Mouse (Mus musculus) MEL (cell line): ENCODE results near the gene Pla2r1. TPM values are rescaled to one million over a fixed set of nuclear protein-coding genes. Genes with fewer than 3 reads are reported as not detected.

ENCODE experiments used
- DNase-seq: peaks from one replicate; pipeline ENCODE4 v3.0.0; 2011; ENCODE audit warnings: low read depth, low spot score
- H3K27ac ChIP-seq: 2 replicates; pipeline ENCODE4 v1.5.1; 2012; ENCODE audit warnings: low read depth, mild to moderate bottlenecking, control low read depth, low read length, moderate library complexity; ENCODE audit not compliant: control insufficient read depth
- H3K27me3 ChIP-seq, 2 experiments: fragments of 150-350 bp in 1 of 2; sonication (generic) in 1 of 2; 2 replicates each; pipeline ENCODE4 v1.6.1; 2012; ENCODE audit warnings: low read length in 2 of 2, mild to moderate bottlenecking in 2 of 2, improper control_type of control experiment in 1 of 2, moderate library complexity in 1 of 2; ENCODE audit not compliant: insufficient read depth in 2 of 2, control insufficient read depth in 1 of 2
- H3K36me3 ChIP-seq, 2 experiments: 2 replicates each; pipeline ENCODE4 v1.6.1; 2012 to 2014; ENCODE audit warnings: low read length in 2 of 2, improper control_type of control experiment in 1 of 2, inconsistent platforms in 1 of 2, mild to moderate bottlenecking in 1 of 2; ENCODE audit not compliant: insufficient read depth in 2 of 2, control insufficient read depth in 1 of 2
- H3K4me1 ChIP-seq, 2 experiments: fragments of 150-350 bp in 1 of 2; sonication (generic) in 1 of 2; 2 replicates each; pipeline ENCODE4 v1.6.1; 2012; ENCODE audit warnings: low read length in 2 of 2, improper control_type of control experiment in 1 of 2, mild to moderate bottlenecking in 1 of 2; ENCODE audit not compliant: insufficient read depth in 2 of 2, control insufficient read depth in 1 of 2
- H3K4me3 ChIP-seq, 2 experiments: fragments of 150-350 bp in 1 of 2; sonication (generic) in 1 of 2; 2 replicates each; pipeline ENCODE4 v1.5.1; 2012; ENCODE audit warnings: low read depth in 2 of 2, low read length in 2 of 2, mild to moderate bottlenecking in 2 of 2, moderate library complexity in 2 of 2, control low read depth in 1 of 2, improper control_type of control experiment in 1 of 2; ENCODE audit not compliant: control insufficient read depth in 1 of 2, insufficient read depth in 1 of 2
- H3K79me2 ChIP-seq: 2 replicates; pipeline ENCODE4 v1.6.1; 2012; ENCODE audit warnings: mild to moderate bottlenecking, low read length, moderate library complexity; ENCODE audit not compliant: control insufficient read depth, poor library complexity, insufficient read depth
- H3K9ac ChIP-seq: 2 replicates; pipeline ENCODE4 v1.6.1; 2012; ENCODE audit warnings: low read depth, mild to moderate bottlenecking, control low read depth, low read length, moderate library complexity; ENCODE audit not compliant: control insufficient read depth, poor library complexity, severe bottlenecking
- H3K9me3 ChIP-seq: fragments of 150-350 bp; sonication (generic); replicated peaks from 2 replicates; pipeline ENCODE4 v1.6.1; 2012; ENCODE audit warnings: mild to moderate bottlenecking, low read length, improper control_type of control experiment, moderate library complexity; ENCODE audit not compliant: insufficient read depth
- CHD1 ChIP-seq: IDR thresholded peaks from 2 replicates; pipeline ENCODE4 v1.6.1; 2012; ENCODE audit warnings: low read depth, mild to moderate bottlenecking, inconsistent platforms, low read length, improper control_type of control experiment
- CHD2 ChIP-seq: IDR thresholded peaks from 2 replicates; pipeline ENCODE4 v1.6.1; 2011; ENCODE audit warnings: low read length, improper control_type of control experiment
- CTCF ChIP-seq, 3 experiments: IDR thresholded peaks in 2 of 3; conservative IDR thresholded peaks in 1 of 3; 2 replicates each; pipeline ENCODE4 v1.5.1; 2011 to 2012; ENCODE audit warnings: low read length in 3 of 3, low read depth in 2 of 3, mild to moderate bottlenecking in 2 of 3, improper control_type of control experiment in 1 of 3, inconsistent platforms in 1 of 3, mixed read lengths in 1 of 3, moderate library complexity in 1 of 3; ENCODE audit not compliant: control insufficient read depth in 1 of 3, insufficient read depth in 1 of 3, poor library complexity in 1 of 3, severe bottlenecking in 1 of 3
- E2F4 ChIP-seq: IDR thresholded peaks from 2 replicates; pipeline ENCODE4 v1.6.1; 2011; ENCODE audit warnings: low read depth, low read length, improper control_type of control experiment, borderline replicate concordance
- EP300 ChIP-seq, 2 experiments: IDR thresholded peaks; 2 replicates each; pipeline ENCODE4 v1.6.1; 2011; ENCODE audit warnings: improper control_type of control experiment in 2 of 2, low read length in 2 of 2, low read depth in 1 of 2, mild to moderate bottlenecking in 1 of 2
- ETS1 ChIP-seq: IDR thresholded peaks from 2 replicates; pipeline ENCODE4 v1.6.1; 2012; ENCODE audit warnings: low read depth, mild to moderate bottlenecking, inconsistent platforms, low read length, improper control_type of control experiment, moderate library complexity
- HCFC1 ChIP-seq: IDR thresholded peaks from 2 replicates; pipeline ENCODE4 v1.6.1; 2012; ENCODE audit warnings: low read depth, mild to moderate bottlenecking, inconsistent platforms, low read length, improper control_type of control experiment, moderate library complexity
- JUND ChIP-seq: IDR thresholded peaks from 2 replicates; pipeline ENCODE4 v1.6.1; 2011; ENCODE audit warnings: low read depth, mild to moderate bottlenecking, improper control_type of control experiment, low read length
- MAFK ChIP-seq: IDR thresholded peaks from 2 replicates; pipeline ENCODE4 v1.6.1; 2011; ENCODE audit warnings: low read depth, mild to moderate bottlenecking, low read length, improper control_type of control experiment, borderline replicate concordance
- MAX ChIP-seq: IDR thresholded peaks from 2 replicates; pipeline ENCODE4 v1.6.1; 2011; ENCODE audit warnings: low read length, improper control_type of control experiment
- MYC ChIP-seq: IDR thresholded peaks from 2 replicates; pipeline ENCODE4 v1.6.1; 2011; ENCODE audit warnings: low read depth, mild to moderate bottlenecking, low read length, improper control_type of control experiment, moderate library complexity
- NRF1 ChIP-seq: IDR thresholded peaks from 2 replicates; pipeline ENCODE4 v1.6.1; 2014; ENCODE audit warnings: low read depth, mild to moderate bottlenecking, inconsistent platforms, low read length, improper control_type of control experiment, moderate library complexity; ENCODE audit not compliant: poor library complexity, insufficient read depth, severe bottlenecking
- POLR2AphosphoS5 ChIP-seq: IDR thresholded peaks from 2 replicates; pipeline ENCODE4 v1.6.1; 2012; ENCODE audit warnings: low read depth, borderline replicate concordance, mild to moderate bottlenecking, inconsistent platforms, low read length, moderate library complexity, mixed read lengths
- RAD21 ChIP-seq: IDR thresholded peaks from 2 replicates; pipeline ENCODE4 v1.6.1; 2011; ENCODE audit warnings: mild to moderate bottlenecking, low read depth, low read length, improper control_type of control experiment
- SMC3 ChIP-seq: IDR thresholded peaks from 2 replicates; pipeline ENCODE4 v1.6.1; 2011; ENCODE audit warnings: low read depth, low read length, improper control_type of control experiment
- TAL1 ChIP-seq: IDR thresholded peaks from 2 replicates; pipeline ENCODE4 v1.6.1; 2012; ENCODE audit warnings: mild to moderate bottlenecking, inconsistent platforms, low read length, moderate library complexity, mixed read lengths
- UBTF ChIP-seq: IDR thresholded peaks from 2 replicates; pipeline ENCODE4 v1.6.1; 2012; ENCODE audit warnings: low read depth, mild to moderate bottlenecking, inconsistent platforms, low read length, improper control_type of control experiment, moderate library complexity, borderline replicate concordance; ENCODE audit not compliant: insufficient read depth
- USF1 ChIP-seq: IDR thresholded peaks from 2 replicates; pipeline ENCODE4 v1.6.1; 2014; ENCODE audit warnings: low read depth, mild to moderate bottlenecking, inconsistent platforms, low read length, improper control_type of control experiment, moderate library complexity
- ZKSCAN1 ChIP-seq: IDR thresholded peaks from 2 replicates; pipeline ENCODE4 v1.6.1; 2012; ENCODE audit warnings: low read depth, mild to moderate bottlenecking, inconsistent platforms, low read length, improper control_type of control experiment, moderate library complexity
- ZMIZ1 ChIP-seq: IDR thresholded peaks from 2 replicates; pipeline ENCODE4 v1.6.1; 2012; ENCODE audit warnings: low read depth, mild to moderate bottlenecking, inconsistent platforms, low read length, improper control_type of control experiment, moderate library complexity
- polyA plus RNA-seq, 2 experiments: library from polyadenylated mRNA; stranded (reverse) in 1 of 2; unstranded in 1 of 2; fragments of >175 nt in 1 of 2; fragments of >200 nt in 1 of 2; gene quantifications; 2 replicates each; pipeline versions ENCODE4 v1.2.1 to v1.2.4; 2012; ENCODE audit warnings: low replicate concordance in 2 of 2, low read depth in 1 of 2; ENCODE audit not compliant: insufficient read length in 2 of 2, insufficient read depth in 1 of 2, missing spikeins in 1 of 2
- total RNA-seq: library from RNA; depleted of rRNA; stranded (reverse); fragments of 300-350 nt; gene quantifications from 2 replicates; pipeline ENCODE4 v1.2.3, GENCODE M21; 2012

Pla2r1 gene
- total and polyA plus RNA-seq, 3 experiments: not detected

GRCm38 (mm10) chr2:60550521-60550920, 2.6 kb downstream of the Pla2r1 start:
- no peak overlapping the region for H3K27ac ChIP-seq
- no peak for DNase-seq
- H3K4me1 ChIP-seq: no peaks in the 10 kb centered on the region
- H3K9me3 ChIP-seq: no peaks in the 10 kb centered on the region
- no peaks in the 10 kb centered on the region for H3K27me3 ChIP-seq
- TF ChIP-seq MAX: no peak
- H3K4me3 ChIP-seq: no peak overlapping the region
- no peaks in the 10 kb centered on the region for H3K36me3 ChIP-seq
- no peaks in the 10 kb centered on the region for H3K79me2 ChIP-seq
- no peak overlapping the region for H3K9ac ChIP-seq

GRCm38 (mm10) chr2:60549851-60550250, 3.3 kb downstream of the Pla2r1 start:
- Histone ChIP-seq H3K4me1 (no peaks in the 10 kb centered on the region), H3K27ac (no peak overlapping the region), H3K27me3 (no peaks in the 10 kb centered on the region), H3K9me3 (no peaks in the 10 kb centered on the region), H3K79me2 (no peaks in the 10 kb centered on the region), H3K9ac (no peak overlapping the region), H3K36me3 (no peaks in the 10 kb centered on the region), H3K4me3 (no peak overlapping the region)
- TF ChIP-seq CHD1: no peak
- no peak for TF ChIP-seq JUND
- TF ChIP-seq E2F4: no peak
- TF ChIP-seq MAFK: no peak
- TF ChIP-seq MYC: no peak
- TF ChIP-seq CTCF (IDR thresholded peaks at IDR 0.05 in 2 of 3, conservative IDR thresholded peaks at IDR 0.05 in 1 of 3; ENCODE audit: control insufficient read depth in 1 of 3, insufficient read depth in 1 of 3, low read depth in 2 of 3, low read length in 3 of 3, poor library complexity in 1 of 3, severe bottlenecking in 1 of 3): no peak
- TF ChIP-seq NRF1: no peak
- TF ChIP-seq ETS1: no peak
- TF ChIP-seq ZKSCAN1: no peak
- no peak for TF ChIP-seq USF1
- TF ChIP-seq SMC3: no peak
- TF ChIP-seq CHD2: no peak
- no peak for TF ChIP-seq TAL1
- no peak for TF ChIP-seq POLR2AphosphoS5
- TF ChIP-seq EP300 (IDR thresholded peaks at IDR 0.05; ENCODE audit: low read depth in 1 of 2, low read length in 2 of 2): no peak
- no peak for TF ChIP-seq RAD21
- no peak for TF ChIP-seq MAX
- TF ChIP-seq ZMIZ1: no peak
- TF ChIP-seq UBTF: no peak
- TF ChIP-seq HCFC1: no peak
- DNase-seq: no peak
